Comparison of ENCODE assay signal across 16 mouse cellular contexts in genomic region chr1:164054800-164055199, GRCm38 (mm10). TPM values are rescaled to one million over a fixed set of nuclear protein-coding genes. Genes with fewer than 3 reads are reported as not detected.
DNase-seq lines count a peak whose midpoint lies in the region; ATAC-seq and TF ChIP-seq lines count a peak whose summit lies in the region.
"Had no signal": no experiment of that assay in that cellular context is flagged by ENCODE, and none has a peak within 500 bp of the region (broad histone marks: within the 10 kb centered on the region; RNA-seq: fewer than 3 reads in every experiment).

No protein-coding gene starts in this region.

- no peaks in the 10 kb centered on the region for H3K9me3 ChIP-seq in hindbrain, postnatal 0 days (ENCODE audit: low read length)
- no peaks in the 10 kb centered on the region for H3K9me3 ChIP-seq in hindbrain, embryonic 11.5 days (ENCODE audit: control insufficient read depth, low read length)
- H3K9me3 ChIP-seq in midbrain, postnatal 0 days (ENCODE audit: low read length), result no peaks in the 10 kb centered on the region
- H3K9me3 ChIP-seq in midbrain, embryonic 14.5 days (ENCODE audit: control insufficient read depth, low read length), result no peaks in the 10 kb centered on the region
- H3K9me3 ChIP-seq in stomach, postnatal 0 days (ENCODE audit: control insufficient read depth, low read length), result no peaks in the 10 kb centered on the region

- WGBS in hindbrain, postnatal 0 days, result 42% methylated on average over 2 of the region's 2 CpGs
- WGBS in hindbrain, embryonic 11.5 days, result 47% methylated on average over 2 of the region's 2 CpGs
- 42% methylated on average over 2 of the region's 2 CpGs for WGBS in midbrain, postnatal 0 days
- 57% methylated on average over 2 of the region's 2 CpGs for WGBS in midbrain, embryonic 14.5 days
- 46% methylated on average over 2 of the region's 2 CpGs for WGBS in stomach, postnatal 0 days

- TF ChIP-seq CTCF in hindbrain, postnatal 0 days (IDR thresholded peaks at IDR 0.05; ENCODE audit: low read depth), result 0 out of 2 replicates have a peak, but pooled peaks have one; percentile 16
- TF ChIP-seq CTCF in midbrain, postnatal 0 days (IDR thresholded peaks at IDR 0.05), result peak; percentile 27
- TF ChIP-seq CTCF in stomach, postnatal 0 days (IDR thresholded peaks at IDR 0.05; ENCODE audit: low read depth), result peak; percentile 40

- H3K27ac ChIP-seq in hindbrain, postnatal 0 days, result no peak overlapping the region
- H3K27ac ChIP-seq in hindbrain, embryonic 11.5 days (ENCODE audit: low read depth, low read length), result no peak overlapping the region
- H3K27ac ChIP-seq in midbrain, postnatal 0 days (ENCODE audit: low read depth, low read length), result no peak overlapping the region
- H3K27ac ChIP-seq in midbrain, embryonic 14.5 days (replicated peaks; ENCODE audit: low read depth, low read length), result no peak overlapping the region
- no peak overlapping the region for H3K27ac ChIP-seq in stomach, postnatal 0 days (replicated peaks)

- H3K4me1 ChIP-seq in hindbrain, postnatal 0 days (ENCODE audit: insufficient read depth, low read length), result no peaks in the 10 kb centered on the region
- no peaks in the 10 kb centered on the region for H3K4me1 ChIP-seq in hindbrain, embryonic 11.5 days (replicated peaks; ENCODE audit: control insufficient read depth, insufficient read depth, low read length)
- no peaks in the 10 kb centered on the region for H3K4me1 ChIP-seq in midbrain, postnatal 0 days (ENCODE audit: insufficient read depth, low read length)
- H3K4me1 ChIP-seq in midbrain, embryonic 14.5 days (ENCODE audit: control insufficient read depth, insufficient read depth, low read length), result no peaks in the 10 kb centered on the region
- H3K4me1 ChIP-seq in stomach, postnatal 0 days (replicated peaks; ENCODE audit: control insufficient read depth, insufficient read depth), result no peaks in the 10 kb centered on the region

- no peaks in the 10 kb centered on the region for H3K36me3 ChIP-seq in hindbrain, postnatal 0 days (ENCODE audit: insufficient read depth, low read length)
- no peaks in the 10 kb centered on the region for H3K36me3 ChIP-seq in hindbrain, embryonic 11.5 days (ENCODE audit: control insufficient read depth, insufficient read depth, low read length)
- H3K36me3 ChIP-seq in midbrain, postnatal 0 days (ENCODE audit: insufficient read depth, low read length), result no peaks in the 10 kb centered on the region
- H3K36me3 ChIP-seq in midbrain, embryonic 14.5 days (ENCODE audit: control insufficient read depth, insufficient read depth, low read length), result no peaks in the 10 kb centered on the region
- H3K36me3 ChIP-seq in stomach, postnatal 0 days (ENCODE audit: control insufficient read depth, insufficient read depth, low read length), result no peaks in the 10 kb centered on the region

- no peaks in the 10 kb centered on the region for H3K27me3 ChIP-seq in hindbrain, postnatal 0 days (ENCODE audit: insufficient read depth, low read length)
- H3K27me3 ChIP-seq in hindbrain, embryonic 11.5 days (ENCODE audit: control insufficient read depth, insufficient read depth, low read length), result no peaks in the 10 kb centered on the region
- no peaks in the 10 kb centered on the region for H3K27me3 ChIP-seq in midbrain, postnatal 0 days (ENCODE audit: insufficient read depth, low read length)
- no peaks in the 10 kb centered on the region for H3K27me3 ChIP-seq in midbrain, embryonic 14.5 days (ENCODE audit: control insufficient read depth, insufficient read depth, low read length)
- H3K27me3 ChIP-seq in stomach, postnatal 0 days (ENCODE audit: control insufficient read depth, insufficient read depth, low read length), result no peaks in the 10 kb centered on the region

- H3K4me2 ChIP-seq in hindbrain, postnatal 0 days (ENCODE audit: low read depth, low read length), result no peak overlapping the region
- no peak overlapping the region for H3K4me2 ChIP-seq in hindbrain, embryonic 11.5 days (replicated peaks; ENCODE audit: low read depth, low read length)
- H3K4me2 ChIP-seq in midbrain, postnatal 0 days (ENCODE audit: low read depth, low read length, poor library complexity, severe bottlenecking), result no peak overlapping the region
- no peak overlapping the region for H3K4me2 ChIP-seq in midbrain, embryonic 14.5 days (ENCODE audit: low read length)
- H3K4me2 ChIP-seq in stomach, postnatal 0 days (replicated peaks; ENCODE audit: low read depth), result no peak overlapping the region
- H3K4me2 ChIP-seq: midbrain, embryonic 11.5 days had no signal

- no peak overlapping the region for H3K4me3 ChIP-seq in hindbrain, postnatal 0 days (ENCODE audit: low read length)
- no peak overlapping the region for H3K4me3 ChIP-seq in hindbrain, embryonic 11.5 days (ENCODE audit: low read depth, low read length)
- no peak overlapping the region for H3K4me3 ChIP-seq in midbrain, postnatal 0 days (ENCODE audit: low read depth, low read length)
- H3K4me3 ChIP-seq in midbrain, embryonic 14.5 days (replicated peaks; ENCODE audit: low read depth, low read length), result no peak overlapping the region
- no peak overlapping the region for H3K4me3 ChIP-seq in stomach, postnatal 0 days (ENCODE audit: low read depth, low read length)

- no peak for TF ChIP-seq EP300 in stomach, postnatal 0 days (optimal IDR thresholded peaks at IDR 0.05)

- DNase-seq in hindbrain, postnatal 0 days (ENCODE audit: low spot score), result no peak
- DNase-seq in hindbrain, embryonic 11.5 days (ENCODE audit: low spot score), result no peak
- DNase-seq in midbrain, postnatal 0 days (ENCODE audit: low spot score), result no peak
- DNase-seq in midbrain, embryonic 14.5 days, result no peak
- DNase-seq in ZHBTc4 (ENCODE audit: low read depth, low spot score), result peak; percentile 37
- DNase-seq in stomach, postnatal 0 days (ENCODE audit: low spot score), result no peak
- no peak for DNase-seq in urinary bladder, postnatal 14 days (ENCODE audit: low spot score)
- DNase-seq in layer of hippocampus, adult 11-12 months (ENCODE audit: low spot score), result no peak
- DNase-seq: adrenal gland, postnatal 25 days; heart, adult 18-20 months; heart, postnatal 36 days; kidney, adult 11 months; kidney, postnatal 4 days; thymus, adult 18-20 months had no signal

- no peak for ATAC-seq in hindbrain, postnatal 0 days
- no peak for ATAC-seq in hindbrain, embryonic 11.5 days (ENCODE audit: low FRiP score)
- no peak for ATAC-seq in midbrain, postnatal 0 days (ENCODE audit: low FRiP score)
- no peak for ATAC-seq in midbrain, embryonic 14.5 days (ENCODE audit: low FRiP score, low TSS enrichment)
- no peak for ATAC-seq in stomach, postnatal 0 days (ENCODE audit: low FRiP score, low TSS enrichment)

- no peak overlapping the region for H3K9ac ChIP-seq in hindbrain, postnatal 0 days (replicated peaks; ENCODE audit: low read length)
- no peak overlapping the region for H3K9ac ChIP-seq in hindbrain, embryonic 11.5 days (ENCODE audit: low read depth, low read length)
- no peak overlapping the region for H3K9ac ChIP-seq in midbrain, postnatal 0 days (replicated peaks; ENCODE audit: low read length, poor library complexity, severe bottlenecking)
- H3K9ac ChIP-seq in midbrain, embryonic 14.5 days (replicated peaks; ENCODE audit: low read length), result no peak overlapping the region
- no peak overlapping the region for H3K9ac ChIP-seq in stomach, postnatal 0 days (ENCODE audit: low read length)

RNA-seq across cellular contexts. Expression of gene Sele, which starts 6.8 kb away (rescaled TPM):
- not detected in 2 replicates for total RNA-seq in hindbrain, postnatal 0 days (2014; rRNA removed)
- not detected in 2 replicates for polyA plus RNA-seq in hindbrain, postnatal 0 days (2015; fragmentation: Nextera tagmentation; extraction: Ambion mirVana)
- not detected in 2 replicates for polyA plus RNA-seq in hindbrain, embryonic 11.5 days (2014; fragmentation: Nextera tagmentation; extraction: Ambion mirVana)
- not detected in 2 replicates for total RNA-seq in midbrain, postnatal 0 days (2014; rRNA removed)
- not detected in 2 replicates for polyA plus RNA-seq in midbrain, postnatal 0 days (2015; fragmentation: Nextera tagmentation; extraction: Ambion mirVana)
- not detected in 2 replicates for polyA plus RNA-seq in midbrain, embryonic 14.5 days (2014; fragmentation: Nextera tagmentation; extraction: Ambion mirVana)
- 0.04 TPM in 2 replicates for polyA plus RNA-seq in stomach, postnatal 0 days (2015; fragmentation: Nextera tagmentation; extraction: Ambion mirVana)
- polyA plus RNA-seq: frontal cortex, adult 2 months; midbrain, embryonic 11.5 days had no signal

RNA-seq across cellular contexts. Expression of gene Sell, which starts 7.0 kb away (rescaled TPM):
- 0.05 and 0.58 TPM in 2 replicates for total RNA-seq in hindbrain, postnatal 0 days (2014; rRNA removed)
- 0.13 TPM in 1 of 2 replicates, not detected in the other for polyA plus RNA-seq in hindbrain, postnatal 0 days (2015; fragmentation: Nextera tagmentation; extraction: Ambion mirVana)
- polyA plus RNA-seq in hindbrain, embryonic 11.5 days (2014; fragmentation: Nextera tagmentation; extraction: Ambion mirVana), result not detected in 2 replicates
- total RNA-seq in midbrain, postnatal 0 days (2014; rRNA removed), result not detected in 2 replicates
- 0.18 TPM in 1 of 2 replicates, not detected in the other for polyA plus RNA-seq in midbrain, postnatal 0 days (2015; fragmentation: Nextera tagmentation; extraction: Ambion mirVana)
- polyA plus RNA-seq in midbrain, embryonic 14.5 days (2014; fragmentation: Nextera tagmentation; extraction: Ambion mirVana), result 0.33 TPM in 1 of 2 replicates, not detected in the other
- polyA plus RNA-seq in stomach, postnatal 0 days (2015; fragmentation: Nextera tagmentation; extraction: Ambion mirVana), result 0.08 and 0.21 TPM in 2 replicates
- polyA plus RNA-seq: midbrain, embryonic 11.5 days had no signal
